Mouse (Mus musculus) intestine, postnatal 0 days (tissue): ENCODE results near the gene Cul3. TPM values are rescaled to one million over a fixed set of nuclear protein-coding genes. Genes with fewer than 3 reads are reported as not detected.
A peak's percentile ranks its signal among the peaks of the same experiment; 100 is the strongest.

Experiments
- ATAC-seq: fragments of 200-750 bp; cut with Nextera tagmentation; 2 replicates; pipeline ENCODE4 v1.8.0; 2017; ENCODE audit warnings: mild to moderate bottlenecking, moderate TSS enrichment, moderate library complexity
- H3K27ac ChIP-seq: fragments of 300-500 bp; sonication (generic); 2 replicates; pipeline ENCODE4 v1.5.1; 2014; ENCODE audit warnings: mild to moderate bottlenecking, low read depth, low read length, moderate library complexity
- H3K27me3 ChIP-seq: fragments of 300-500 bp; sonication (generic); replicated peaks from 2 replicates; pipeline ENCODE4 v1.6.1; 2014; ENCODE audit warnings: low read length, mixed read lengths; ENCODE audit not compliant: control insufficient read depth, insufficient read depth
- H3K36me3 ChIP-seq: fragments of 300-500 bp; sonication (generic); 2 replicates; pipeline ENCODE4 v1.6.1; 2014; ENCODE audit warnings: mild to moderate bottlenecking, moderate library complexity; ENCODE audit not compliant: control insufficient read depth, insufficient read depth
- H3K4me1 ChIP-seq: fragments of 300-500 bp; sonication (generic); replicated peaks from 2 replicates; pipeline ENCODE4 v1.6.1; 2014; ENCODE audit warnings: antibody characterized with exemption, low read length, mixed read lengths; ENCODE audit not compliant: control insufficient read depth, insufficient read depth
- H3K4me2 ChIP-seq: fragments of 300-500 bp; sonication (generic); replicated peaks from 2 replicates; pipeline ENCODE4 v1.6.1; 2014; ENCODE audit warnings: low read depth, mild to moderate bottlenecking, moderate library complexity
- H3K4me3 ChIP-seq: fragments of 300-500 bp; sonication (generic); 2 replicates; pipeline ENCODE4 v1.5.1; 2014; ENCODE audit warnings: low read depth, low read length
- H3K9ac ChIP-seq: fragments of 300-500 bp; sonication (generic); 2 replicates; pipeline ENCODE4 v1.6.1; 2014; ENCODE audit warnings: mild to moderate bottlenecking, low read depth, low read length
- H3K9me3 ChIP-seq: fragments of 300-500 bp; sonication (generic); 2 replicates; pipeline ENCODE4 v1.6.1; 2016; ENCODE audit warnings: mixed run types; ENCODE audit not compliant: control insufficient read depth
- CTCF ChIP-seq: sonication (generic); IDR thresholded peaks from 2 replicates; pipeline ENCODE4 v1.5.1; 2016; ENCODE audit warnings: low read depth, mild to moderate bottlenecking, control low read depth, antibody characterized with exemption, moderate library complexity
- WGBS: fragments of 180-500 bp; shearing (Covaris S2); extraction: QIAGEN DNeasy Blood & Tissue Kit; methylation state at CpG from one replicate; pipeline ENCODE4 v1.1.7; 2014; 5-methylcytosine and 5-hydroxymethylcytosine counted together
- polyA plus RNA-seq: library from polyadenylated mRNA; unstranded; fragments of >200 nt; fragmentation: Nextera tagmentation; extraction: Ambion mirVana; gene quantifications from 2 replicates; pipeline ENCODE4 v1.2.1, GENCODE M21; 2015

Gene Cul3
- 31.8 and 37.6 TPM in 2 replicates for polyA plus RNA-seq

DNA sequence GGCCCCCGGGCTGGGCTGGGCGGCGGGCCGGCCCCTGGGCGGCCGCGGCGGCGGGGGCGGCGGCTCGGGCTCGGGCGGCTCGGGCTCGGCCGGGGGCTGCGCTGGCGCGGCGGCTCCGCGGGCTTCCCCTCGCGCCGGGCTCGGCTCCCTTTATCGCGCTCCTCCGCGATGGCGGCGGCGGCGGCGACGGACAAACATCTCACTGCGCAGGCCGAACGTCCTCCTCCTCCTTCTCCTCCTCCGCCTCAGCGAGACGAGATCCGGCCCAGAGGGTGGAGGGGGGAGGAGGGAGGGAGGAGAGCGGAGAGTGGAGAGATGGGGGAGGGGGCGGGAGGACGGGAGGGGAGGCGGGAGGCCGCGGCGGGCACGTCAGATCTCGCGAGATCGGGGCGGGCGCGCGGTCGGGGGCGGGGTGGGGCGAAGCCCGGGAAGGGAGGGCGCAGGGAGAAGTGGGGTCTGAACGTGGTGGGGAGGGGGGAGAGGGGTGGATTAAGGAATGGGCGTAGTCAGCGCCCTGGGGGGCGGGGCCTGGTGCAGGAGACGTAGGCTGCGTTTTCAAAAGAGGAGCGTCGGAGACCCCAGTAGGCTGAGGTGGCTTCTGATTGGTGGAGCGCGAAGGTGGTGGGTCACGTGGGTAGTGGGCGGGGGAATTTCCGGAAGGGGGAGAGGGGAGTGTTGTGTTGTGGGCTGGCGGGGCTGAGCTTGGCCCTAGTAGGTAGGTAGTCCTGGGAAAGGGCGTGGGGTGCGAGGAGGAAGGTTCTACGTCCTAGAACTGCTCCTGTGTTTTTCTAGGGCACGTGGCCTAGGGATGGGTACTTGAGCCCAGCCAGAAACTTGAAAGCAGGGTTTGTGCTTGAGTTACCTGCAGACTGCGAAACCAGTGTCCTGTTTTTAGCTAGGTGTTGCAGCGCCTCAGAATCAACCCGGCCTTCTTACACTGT is at the start of gene Cul3:
Cul3 (minus strand) TSS at position 45 of the 941 bp plus-strand sequence.
- Histone ChIP-seq H3K9me3 (no peaks in the 10 kb centered on the region), H3K27ac (peak within 1 kb of the TSS; percentile 99), H3K4me3 (peak within 1 kb of the TSS; percentile 96), H3K36me3 (no peaks in the 10 kb centered on the region), H3K4me2 (peak within 1 kb of the TSS; percentile 67), H3K4me1 (no peaks in the 10 kb centered on the region; the same call in none of the 2 replicates), H3K9ac (peak within 1 kb of the TSS; percentile 97), H3K27me3 (no peaks in the 10 kb centered on the region)
- no peak for TF ChIP-seq CTCF
- under 1% methylated on average over 72 of the region's 85 CpGs for WGBS
- ATAC-seq: peak; percentile 91

DNA sequence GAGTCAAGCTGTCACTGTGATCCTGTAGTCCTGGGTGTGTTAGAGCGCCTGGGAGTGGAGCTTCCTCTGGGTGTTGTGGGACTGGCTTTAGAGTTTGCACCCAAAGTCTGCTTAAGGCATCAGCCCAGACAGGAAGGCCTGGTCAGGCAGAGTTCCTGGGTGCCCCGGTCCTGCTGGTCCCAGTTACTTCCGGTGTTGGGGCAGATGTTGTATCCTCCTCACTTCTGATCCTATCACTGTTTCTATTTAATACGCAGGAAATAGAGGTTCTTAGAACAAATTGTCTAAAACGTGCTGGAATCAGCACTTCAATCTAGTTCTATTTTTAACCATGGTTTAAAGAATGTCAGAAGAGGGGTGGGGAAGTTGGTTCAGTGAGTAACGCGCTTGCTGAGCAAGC is 49.2 kb upstream of the Cul3 start:
- no peak overlapping the region for H3K27ac ChIP-seq
- no peak for TF ChIP-seq CTCF
- no peaks in the 10 kb centered on the region for H3K27me3 ChIP-seq
- H3K36me3 ChIP-seq: no peaks in the 10 kb centered on the region
- H3K4me1 ChIP-seq: no peaks in the 10 kb centered on the region
- H3K4me3 ChIP-seq: no peak overlapping the region
- ATAC-seq: no peak
- no peaks in the 10 kb centered on the region for H3K9me3 ChIP-seq
- H3K9ac ChIP-seq: no peak overlapping the region
- H3K4me2 ChIP-seq: no peak overlapping the region
- 70% methylated on average over 7 of the region's 7 CpGs for WGBS

DNA sequence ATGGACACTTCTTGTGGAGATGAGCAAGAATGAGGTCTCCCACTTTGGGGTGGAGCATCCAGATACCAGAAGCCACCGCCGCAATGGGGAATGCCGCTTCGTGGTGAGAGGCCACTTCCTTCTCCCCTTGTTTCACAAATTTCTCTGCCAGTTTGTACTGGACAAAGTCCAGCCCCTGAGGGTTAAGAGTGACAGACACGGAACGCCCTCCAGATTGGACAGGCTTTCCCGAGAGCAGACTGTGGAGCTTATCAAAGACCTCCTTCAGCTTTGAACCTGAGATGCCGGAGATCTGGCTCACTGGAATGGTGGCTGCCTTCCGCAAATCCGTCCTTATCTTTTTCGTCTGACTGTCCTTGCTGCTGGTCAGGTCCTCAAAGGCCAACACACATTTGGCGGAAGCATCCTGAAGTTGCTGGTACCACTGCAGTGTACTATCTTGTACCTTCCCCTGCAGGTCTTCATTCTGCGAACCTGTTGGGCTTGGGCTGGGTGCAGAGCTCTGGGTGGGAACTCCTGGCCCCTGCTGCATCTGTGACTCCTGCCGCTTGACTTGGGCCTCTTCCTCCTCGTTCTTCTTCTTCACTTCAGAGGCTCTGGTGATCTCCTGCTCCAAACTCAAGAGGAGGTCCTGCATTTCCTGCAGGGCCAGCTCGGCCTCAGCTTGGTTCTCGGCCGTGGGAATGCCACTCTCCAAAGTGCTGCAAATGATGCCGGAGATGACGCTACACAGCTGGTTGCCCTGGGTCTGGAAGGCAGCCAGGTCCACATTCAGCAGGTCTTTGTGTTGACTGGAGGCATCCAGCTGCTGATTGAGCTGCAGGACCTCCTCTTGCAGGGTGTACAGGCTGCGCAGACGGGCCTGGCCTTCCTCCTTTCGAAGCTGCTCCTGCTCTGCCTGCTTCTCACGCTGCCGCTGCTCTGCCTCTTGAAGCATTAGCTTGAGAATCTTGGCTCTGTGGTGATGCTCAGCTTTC is 43.6 kb upstream of the Cul3 start:
- 73% methylated on average over 25 of the region's 25 CpGs for WGBS
- no peaks in the 10 kb centered on the region for H3K9me3 ChIP-seq
- no peak for TF ChIP-seq CTCF
- no peak overlapping the region for H3K9ac ChIP-seq
- no peaks in the 10 kb centered on the region for H3K27me3 ChIP-seq
- ATAC-seq: no peak
- H3K4me2 ChIP-seq: no peak overlapping the region
- H3K36me3 ChIP-seq: no peaks in the 10 kb centered on the region
- no peaks in the 10 kb centered on the region for H3K4me1 ChIP-seq
- no peak overlapping the region for H3K27ac ChIP-seq
- H3K4me3 ChIP-seq: no peak overlapping the region

DNA sequence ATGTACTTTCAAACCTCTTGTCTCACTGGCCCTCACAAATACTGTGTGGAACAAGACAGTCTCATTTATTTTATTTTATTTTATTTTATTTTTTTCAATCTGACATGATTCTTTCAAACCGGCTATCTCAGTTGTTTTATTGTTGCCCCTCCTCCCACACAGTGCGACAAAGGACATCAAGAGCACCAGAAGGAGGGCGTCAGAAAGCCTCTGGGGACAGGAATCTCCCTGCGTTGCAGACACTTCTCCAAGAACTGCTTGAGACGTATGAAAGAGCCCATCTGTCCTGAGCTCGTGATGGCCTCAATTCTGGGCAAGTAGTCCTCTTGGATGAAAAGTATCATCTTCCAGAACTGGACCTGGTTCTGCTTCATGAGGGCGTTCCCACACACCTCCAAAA is 42.6 kb upstream of the Cul3 start:
- Histone ChIP-seq H3K36me3 (no peaks in the 10 kb centered on the region), H3K4me1 (no peaks in the 10 kb centered on the region), H3K4me2 (no peak overlapping the region), H3K27ac (no peak overlapping the region), H3K4me3 (no peak overlapping the region), H3K27me3 (no peaks in the 10 kb centered on the region), H3K9ac (no peak overlapping the region), H3K9me3 (no peaks in the 10 kb centered on the region)
- 67% methylated on average over 7 of the region's 7 CpGs for WGBS
- ATAC-seq: no peak
- no peak for TF ChIP-seq CTCF

DNA sequence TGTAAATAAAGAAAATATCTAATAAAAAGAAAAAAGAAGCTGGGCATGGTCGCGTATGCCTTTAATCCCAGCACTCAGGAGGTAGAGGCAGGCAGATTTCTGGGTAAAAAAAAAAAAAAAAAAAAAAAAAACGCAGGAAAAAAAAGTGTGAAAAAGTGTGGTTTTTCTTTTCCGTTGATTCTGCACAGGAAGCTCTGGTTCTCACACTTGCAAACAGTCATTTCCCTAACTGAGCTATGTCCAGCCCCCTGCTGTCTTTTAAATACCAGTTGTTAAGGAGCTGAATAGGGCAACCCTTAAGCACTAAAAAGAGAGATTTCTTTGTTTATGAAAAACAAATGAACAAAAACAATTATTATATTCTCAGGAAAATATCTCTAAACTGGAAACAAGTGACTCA is 41.0 kb upstream of the Cul3 start:
- H3K4me1 ChIP-seq: no peaks in the 10 kb centered on the region
- no peak overlapping the region for H3K9ac ChIP-seq
- H3K4me3 ChIP-seq: no peak overlapping the region
- no peaks in the 10 kb centered on the region for H3K9me3 ChIP-seq
- no peak overlapping the region for H3K4me2 ChIP-seq
- no peak for ATAC-seq
- H3K27ac ChIP-seq: no peak overlapping the region
- no peaks in the 10 kb centered on the region for H3K27me3 ChIP-seq
- WGBS: 38% methylated on average over 4 of the region's 4 CpGs
- TF ChIP-seq CTCF: no peak
- no peaks in the 10 kb centered on the region for H3K36me3 ChIP-seq

DNA sequence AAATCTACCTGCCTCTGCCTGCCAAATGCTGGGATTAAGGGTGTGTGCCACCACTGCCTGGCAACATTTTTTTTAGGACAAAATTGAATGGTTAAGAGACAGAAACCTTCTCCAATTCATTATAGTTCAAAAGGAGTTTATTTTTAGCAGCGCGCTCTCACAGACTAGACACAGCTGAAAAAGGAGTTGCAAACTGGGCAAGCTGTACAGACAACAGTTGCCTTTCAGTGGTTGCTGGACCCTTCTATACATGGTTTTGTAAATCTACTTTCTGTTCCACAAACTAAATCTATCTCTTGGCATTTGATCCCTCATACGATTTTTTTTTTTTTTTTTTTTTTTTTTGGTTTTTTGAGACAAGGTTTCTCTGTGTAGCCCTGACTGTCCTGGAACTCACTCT is 31.7 kb upstream of the Cul3 start:
- Histone ChIP-seq H3K4me3 (no peak overlapping the region), H3K4me2 (no peak overlapping the region), H3K4me1 (no peaks in the 10 kb centered on the region), H3K9ac (no peak overlapping the region), H3K27me3 (no peaks in the 10 kb centered on the region), H3K36me3 (no peaks in the 10 kb centered on the region), H3K27ac (no peak overlapping the region), H3K9me3 (no peaks in the 10 kb centered on the region)
- WGBS: 89% methylated on average over 3 of the region's 3 CpGs
- ATAC-seq: no peak
- TF ChIP-seq CTCF: no peak
